Mouse (Mus musculus): ENCODE data around the gene Serac1.

GRCm38 (mm10) chr17:6036872-6037271 lies 42.7 kb downstream of the Serac1 start:
- no peak for TF ChIP-seq CTCF (IDR thresholded peaks at IDR 0.05; ENCODE audit: low read depth, low read length)
- no peak for TF ChIP-seq TAL1 (conservative IDR thresholded peaks at IDR 0.05; ENCODE audit: low read depth, low read length)
- no peak for TF ChIP-seq GATA2 (IDR thresholded peaks at IDR 0.05; ENCODE audit: borderline replicate concordance, low read depth, low read length)
